Mouse (Mus musculus) brain, embryonic 14.5 days (tissue): ENCODE data around the gene Rd3. TPM values are rescaled to one million over a fixed set of nuclear protein-coding genes. Genes with fewer than 3 reads are reported as not detected.

ENCODE experiments used
- DNase-seq: peaks from one replicate; pipeline ENCODE4 v3.0.0-alpha.2; 2011; ENCODE audit warnings: low read depth
- CTCF ChIP-seq: fragments of 200-500 bp; IDR thresholded peaks from 2 replicates; pipeline ENCODE4 v1.5.1; 2012; ENCODE audit warnings: inconsistent platforms, mild to moderate bottlenecking, moderate library complexity, borderline replicate concordance; ENCODE audit not compliant: insufficient read depth, insufficient read length; ENCODE audit errors: extremely low read depth
- POLR2A ChIP-seq: fragments of 200-500 bp; IDR thresholded peaks from 2 replicates; pipeline ENCODE4 v1.6.1; 2012; ENCODE audit warnings: mild to moderate bottlenecking, inconsistent platforms, borderline replicate concordance; ENCODE audit not compliant: poor library complexity, insufficient read depth, insufficient read length, severe bottlenecking; ENCODE audit errors: extremely low read depth
- polyA plus RNA-seq: library from polyadenylated mRNA; depleted of rRNA; stranded (reverse); fragments of >200 nt; gene quantifications from 2 replicates; pipeline ENCODE4 v1.2.3, GENCODE M21; 2012; rRNA removed

Rd3 gene
- polyA plus RNA-seq = 2.6 and 3.2 TPM in 2 replicates

GRCm38 (mm10) chr1:191977187-191977586 lies at the start of gene Rd3:
Gene Rd3 (plus strand): TSS chr1:191977370.
- TF ChIP-seq POLR2A (no peak), CTCF (no peak)
- peak; percentile 94 for DNase-seq

GRCm38 (mm10) chr1:191928345-191928744 lies 48.8 kb upstream of the Rd3 start:
- no peak for DNase-seq
- TF ChIP-seq POLR2A (no peak), CTCF (no peak)

GRCm38 (mm10) chr1:191929065-191929464 lies 48.1 kb upstream of the Rd3 start:
- TF ChIP-seq POLR2A = no peak
- no peak for DNase-seq

- TF ChIP-seq CTCF (no peak), POLR2A (no peak)
Observed at GRCm38 (mm10) chr1:191929897-191930524, 47.2 kb upstream of the Rd3 start.

GRCm38 (mm10) chr1:191930525-191931105 lies 46.6 kb upstream of the Rd3 start:
- no peak for DNase-seq
- TF ChIP-seq POLR2A (no peak), CTCF (no peak)

More at GRCm38 (mm10) chr1:191929897-191930524, 47.2 kb upstream of the Rd3 start:
- no peak for DNase-seq

GRCm38 (mm10) chr1:191932286-191932985 lies 44.7 kb upstream of the Rd3 start:
- TF ChIP-seq POLR2A (no peak), CTCF (no peak)
- DNase-seq = no peak

GRCm38 (mm10) chr1:191932986-191933632 lies 44.1 kb upstream of the Rd3 start:
- DNase-seq = no peak
- TF ChIP-seq CTCF (no peak), POLR2A (no peak)

GRCm38 (mm10) chr1:191943638-191944037 lies 33.5 kb upstream of the Rd3 start:
- TF ChIP-seq CTCF = no peak
- no peak for TF ChIP-seq POLR2A
- DNase-seq = no peak

GRCm38 (mm10) chr1:191945341-191945740 lies 31.8 kb upstream of the Rd3 start:
- TF ChIP-seq CTCF (no peak), POLR2A (no peak)
- DNase-seq = no peak

GRCm38 (mm10) chr1:191945756-191946155 lies 31.4 kb upstream of the Rd3 start:
- DNase-seq = no peak
- no peak for TF ChIP-seq POLR2A
- TF ChIP-seq CTCF = no peak

- TF ChIP-seq CTCF (no peak), POLR2A (no peak)
- no peak for DNase-seq
Observed at GRCm38 (mm10) chr1:191946261-191946660, 30.9 kb upstream of the Rd3 start.
